Mouse (Mus musculus): ENCODE measurements around the gene Itk. TPM values are rescaled to one million over a fixed set of nuclear protein-coding genes. Genes with fewer than 3 reads are reported as not detected.

Gene Itk
- total RNA-seq, 1 experiment from 2014 or later: 6.0 TPM

DNA sequence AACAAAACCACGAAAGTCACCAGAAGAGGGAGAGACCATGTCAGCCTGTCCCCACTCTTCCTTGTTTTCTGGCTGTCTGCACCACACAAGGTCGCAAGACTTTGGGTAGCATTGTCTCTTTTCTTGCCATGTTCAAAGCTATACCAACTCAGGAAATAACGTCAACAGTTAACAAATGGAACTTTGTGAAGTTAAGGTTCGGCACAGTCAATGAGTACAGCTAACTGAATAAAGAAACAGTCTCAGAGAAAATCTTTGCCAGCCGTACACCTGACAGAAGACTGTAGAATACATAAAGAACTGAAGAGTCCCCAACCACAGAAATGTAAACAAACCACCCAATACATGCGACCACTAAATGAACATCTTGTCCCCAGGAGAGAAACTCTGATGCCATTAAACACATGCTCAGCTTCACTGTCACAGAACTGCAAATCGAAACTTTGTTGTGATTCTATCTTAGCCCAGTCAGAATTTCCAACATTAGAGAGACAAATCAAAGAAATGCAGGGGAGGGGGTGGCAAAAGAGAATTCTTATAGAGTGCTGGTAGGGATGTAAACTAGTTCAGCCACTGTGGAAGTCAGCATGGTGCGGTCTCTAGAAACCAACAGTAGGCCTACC is 16.9 kb downstream of the Itk start:
- ATAC-seq (replicated peaks in 1 of 2; ENCODE audit: insufficient read depth in 1 of 2, low FRiP score in 2 of 2, low TSS enrichment in 1 of 2, low read depth in 1 of 2, poor library complexity in 2 of 2, severe bottlenecking in 2 of 2): no peak

DNA sequence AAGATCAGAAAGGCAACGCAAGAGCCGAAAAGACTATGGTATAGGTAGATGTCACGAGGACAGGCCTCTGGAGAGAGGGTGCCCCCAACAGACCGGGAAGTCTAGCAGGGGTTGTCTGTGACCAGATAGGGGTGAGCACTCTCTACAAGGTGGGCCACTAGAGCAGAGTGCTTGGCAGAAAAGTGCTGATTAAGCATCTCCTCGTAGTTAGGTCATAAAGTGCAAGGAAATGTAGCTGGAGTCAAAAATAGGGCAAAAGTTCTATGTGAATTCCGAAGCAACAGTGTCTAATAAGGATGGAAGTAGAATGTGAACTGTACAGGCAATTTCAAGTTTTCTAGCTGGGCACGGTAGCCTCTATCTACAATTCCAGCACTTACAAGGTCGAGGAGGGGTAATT is 18.1 kb downstream of the Itk start:
- no peak for ATAC-seq (replicated peaks in 1 of 2; ENCODE audit: insufficient read depth in 1 of 2, low FRiP score in 2 of 2, low TSS enrichment in 1 of 2, low read depth in 1 of 2, poor library complexity in 2 of 2, severe bottlenecking in 2 of 2)

DNA sequence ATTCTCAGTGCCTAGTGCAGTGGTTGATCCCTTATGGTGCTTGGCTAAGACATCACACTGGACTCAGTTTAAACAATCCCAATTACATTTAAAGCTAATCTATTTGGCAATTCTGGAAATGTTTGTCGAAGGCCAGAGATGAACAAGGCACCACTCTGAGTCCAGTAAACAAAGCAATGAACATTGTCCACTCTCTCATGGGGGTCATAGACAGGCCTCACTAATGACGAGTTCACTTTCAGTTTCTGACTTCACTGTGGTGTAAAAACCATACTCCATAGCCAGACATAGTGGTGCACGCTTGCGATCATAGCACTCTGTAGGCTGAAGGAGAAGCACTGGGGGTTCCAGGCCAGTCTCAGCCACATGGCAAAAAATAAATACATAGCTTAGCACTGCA is 18.9 kb downstream of the Itk start:
- no peak for ATAC-seq (replicated peaks in 1 of 2; ENCODE audit: insufficient read depth in 1 of 2, low FRiP score in 2 of 2, low TSS enrichment in 1 of 2, low read depth in 1 of 2, poor library complexity in 2 of 2, severe bottlenecking in 2 of 2)

DNA sequence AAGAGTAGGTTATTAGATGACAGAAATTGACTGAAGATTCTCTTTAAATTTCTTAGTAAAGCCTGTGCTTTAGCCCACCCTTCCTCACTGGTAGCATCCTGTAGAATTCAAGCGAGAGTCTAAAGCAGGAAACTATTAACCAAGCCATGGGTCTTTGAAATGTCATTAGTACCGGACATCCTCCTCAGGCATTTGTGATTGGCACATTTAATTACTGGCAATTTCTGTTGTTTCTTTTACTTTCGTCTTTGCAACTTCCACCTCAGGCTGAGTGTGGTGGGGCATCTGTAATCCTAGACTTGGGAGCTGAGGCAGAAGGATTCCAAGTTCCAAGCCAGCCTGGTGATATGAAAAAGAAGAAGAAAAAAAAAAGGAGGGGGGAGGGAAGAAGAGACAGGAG is 23.0 kb downstream of the Itk start:
- peak; percentile 28 to 58; a peak in 2 of 4 replicates for ATAC-seq (replicated peaks in 1 of 2; ENCODE audit: insufficient read depth in 1 of 2, low FRiP score in 2 of 2, low TSS enrichment in 1 of 2, low read depth in 1 of 2, poor library complexity in 2 of 2, severe bottlenecking in 2 of 2)

DNA sequence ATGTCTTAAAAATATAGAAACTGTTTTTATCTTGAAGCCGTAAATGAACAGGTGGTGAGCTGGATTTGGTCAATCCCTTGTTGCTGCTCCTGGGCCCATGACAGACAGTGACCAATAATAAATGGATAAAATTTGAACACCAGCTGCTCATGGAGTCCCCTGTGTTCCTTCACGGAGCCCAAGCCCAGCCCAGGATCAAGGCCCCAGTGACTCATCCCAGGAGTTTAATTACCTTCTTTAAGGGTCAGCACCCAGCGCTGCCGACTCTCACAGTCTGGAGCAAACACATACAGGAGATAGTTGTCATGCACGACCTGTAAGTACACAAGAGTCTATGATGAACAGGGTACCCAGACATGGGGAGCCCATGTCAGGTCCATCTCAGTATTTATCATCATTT is 23.6 kb downstream of the Itk start:
- no peak for ATAC-seq (replicated peaks in 1 of 2; ENCODE audit: insufficient read depth in 1 of 2, low FRiP score in 2 of 2, low TSS enrichment in 1 of 2, low read depth in 1 of 2, poor library complexity in 2 of 2, severe bottlenecking in 2 of 2)

DNA sequence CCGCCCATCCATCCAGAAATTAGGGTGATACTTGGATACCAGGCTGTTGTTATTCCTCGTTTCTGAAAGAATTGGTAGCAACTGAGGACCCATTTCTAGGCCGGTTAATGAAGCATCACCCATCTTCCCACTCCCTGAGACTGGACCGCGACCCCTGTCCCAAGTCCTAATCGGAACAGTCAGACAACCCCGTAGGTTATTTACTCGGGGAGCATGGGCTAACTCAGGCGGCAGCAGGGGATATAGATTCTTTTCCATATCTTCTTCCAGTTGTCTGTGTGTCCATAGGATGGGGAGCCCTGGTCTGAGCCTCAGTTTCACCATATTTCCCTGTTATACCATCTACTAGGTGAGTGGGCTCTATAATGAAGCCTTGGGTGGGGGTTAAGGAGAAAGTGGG is 25.5 kb downstream of the Itk start:
- ATAC-seq (replicated peaks in 1 of 2; ENCODE audit: insufficient read depth in 1 of 2, low FRiP score in 2 of 2, low TSS enrichment in 1 of 2, low read depth in 1 of 2, poor library complexity in 2 of 2, severe bottlenecking in 2 of 2): no peak

DNA sequence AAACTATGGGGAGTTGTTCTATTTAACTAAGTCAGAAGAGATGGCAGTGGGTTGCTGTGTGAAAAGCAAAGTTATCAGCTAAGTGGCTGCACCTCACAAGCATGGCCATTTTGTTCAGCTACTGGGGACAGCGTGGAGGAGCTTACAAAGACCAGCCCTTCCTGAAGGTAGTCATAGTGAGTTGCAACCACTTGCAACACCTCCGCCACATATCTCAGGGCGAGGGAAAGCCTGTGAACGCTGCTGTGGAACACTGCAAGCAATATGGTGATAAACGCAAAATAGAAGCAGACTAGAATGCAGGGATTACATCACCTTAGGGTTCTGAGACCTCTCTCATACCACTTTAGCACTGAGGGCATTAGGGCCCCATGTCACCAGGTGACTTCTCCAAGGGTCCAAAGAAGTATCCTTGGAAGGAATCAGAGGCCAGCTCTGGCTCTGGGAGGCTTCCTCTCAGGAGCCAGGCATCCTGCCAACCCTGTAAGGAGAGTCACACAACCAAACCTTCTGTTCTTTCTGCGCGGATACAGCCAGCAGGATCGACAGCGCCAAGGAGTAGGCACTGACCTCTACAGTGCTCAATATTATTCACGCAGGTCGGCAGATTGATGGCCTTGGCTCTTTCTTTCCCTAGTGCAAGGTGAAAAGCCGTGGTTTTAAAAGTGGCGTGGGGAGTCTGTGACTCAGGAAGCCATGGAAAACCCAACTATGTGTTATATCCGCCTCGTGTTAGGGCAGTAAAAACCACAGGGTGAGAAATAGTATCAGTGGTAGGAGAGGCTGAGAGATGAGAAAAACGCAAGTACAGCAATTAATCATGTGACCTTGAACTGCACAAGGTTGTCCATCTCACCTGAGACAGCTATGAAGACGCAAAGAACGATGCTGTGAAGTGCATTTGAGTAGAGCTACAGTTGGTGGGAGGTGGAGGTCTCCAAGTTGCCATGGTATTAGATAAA is 27.0 kb downstream of the Itk start:
- peak; percentile 25; a peak in 3 of 4 replicates for ATAC-seq (replicated peaks in 1 of 2; ENCODE audit: insufficient read depth in 1 of 2, low FRiP score in 2 of 2, low TSS enrichment in 1 of 2, low read depth in 1 of 2, poor library complexity in 2 of 2, severe bottlenecking in 2 of 2)

DNA sequence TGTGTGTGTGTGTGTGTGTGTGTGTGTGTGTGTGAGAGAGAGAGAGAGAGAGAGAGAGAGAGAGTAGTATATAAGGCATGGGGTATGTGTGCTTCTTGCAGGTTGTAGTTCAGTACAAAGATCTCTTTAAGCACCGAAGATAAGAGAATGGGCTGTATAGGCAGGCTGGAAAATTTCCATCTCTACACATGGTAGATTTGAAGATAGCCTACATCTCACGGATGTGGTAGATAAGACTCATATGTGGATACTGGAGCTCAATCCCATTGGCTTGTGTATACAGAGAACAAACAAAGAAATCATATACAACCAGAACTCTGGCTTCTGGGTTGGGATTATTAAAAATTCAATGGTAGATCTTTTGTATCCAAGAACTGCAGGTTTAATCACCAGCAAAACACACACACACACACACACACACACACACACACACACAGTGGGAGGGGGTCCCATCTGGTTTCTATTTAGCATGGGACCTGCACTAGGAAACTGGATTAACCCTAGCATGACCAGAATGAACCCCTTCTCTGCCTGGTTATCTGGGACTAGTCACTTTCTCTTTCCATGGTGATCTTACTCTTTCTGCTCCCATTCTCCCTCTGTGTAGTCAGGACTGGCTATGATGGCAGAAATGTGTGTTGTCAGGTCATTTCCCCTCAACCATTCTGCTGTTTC is 28.2 kb downstream of the Itk start:
- no peak for ATAC-seq (replicated peaks in 1 of 2; ENCODE audit: insufficient read depth in 1 of 2, low FRiP score in 2 of 2, low TSS enrichment in 1 of 2, low read depth in 1 of 2, poor library complexity in 2 of 2, severe bottlenecking in 2 of 2)

DNA sequence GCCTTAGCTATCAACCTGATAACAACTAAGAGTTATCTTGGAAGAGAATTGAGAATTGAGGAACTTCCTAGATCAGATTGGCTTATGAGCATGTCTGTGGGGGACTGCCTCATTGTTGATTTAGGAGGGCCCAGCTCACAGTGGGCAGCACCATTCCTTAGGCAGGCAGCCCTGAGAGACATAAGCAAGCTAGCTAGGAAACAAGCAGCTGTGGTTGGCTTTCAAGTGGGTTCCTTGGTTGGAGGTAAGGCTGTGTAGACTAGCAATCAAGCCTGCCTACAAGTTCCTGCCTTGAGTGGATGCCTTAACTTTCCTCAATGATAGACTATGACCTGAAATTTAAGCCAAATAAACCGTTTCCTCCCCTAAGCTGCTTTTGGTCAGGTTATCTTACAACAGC is 30.9 kb downstream of the Itk start:
- ATAC-seq (replicated peaks in 1 of 2; ENCODE audit: insufficient read depth in 1 of 2, low FRiP score in 2 of 2, low TSS enrichment in 1 of 2, low read depth in 1 of 2, poor library complexity in 2 of 2, severe bottlenecking in 2 of 2): no peak

DNA sequence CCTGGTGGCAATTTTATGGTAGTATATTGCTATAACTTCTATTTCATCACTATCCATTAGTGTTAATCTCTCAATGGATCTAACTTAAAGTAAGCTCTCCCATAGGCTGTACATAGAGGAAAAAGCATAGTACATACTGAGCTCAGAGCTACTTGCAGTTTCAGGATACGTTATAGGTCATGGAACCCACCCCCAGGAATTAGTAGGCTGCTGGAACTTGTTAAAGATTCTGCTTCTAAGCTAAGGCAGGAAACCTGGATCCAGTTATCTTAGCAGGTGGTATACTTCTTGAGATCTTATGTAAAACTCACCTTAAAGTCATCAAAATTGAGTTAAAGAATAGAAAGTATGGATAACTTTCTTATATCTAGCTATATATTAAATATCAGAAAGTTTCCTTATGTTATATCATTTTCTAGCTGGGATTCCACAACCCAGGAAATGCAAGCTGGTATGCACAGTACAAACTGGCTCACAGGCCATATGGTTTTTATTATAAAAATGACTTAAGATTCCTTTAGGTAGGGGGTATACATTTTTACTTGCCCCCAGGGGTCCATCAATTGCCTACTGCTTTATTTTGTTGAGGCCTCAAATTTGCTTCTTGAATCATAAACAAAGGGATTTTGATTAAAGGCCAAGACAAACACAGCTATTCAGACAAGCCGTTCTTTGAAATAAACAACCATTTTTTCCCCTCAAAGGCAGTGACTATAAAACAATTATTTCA is 39.5 kb downstream of the Itk start:
- no peak for ATAC-seq (replicated peaks in 1 of 2; ENCODE audit: insufficient read depth in 1 of 2, low FRiP score in 2 of 2, low TSS enrichment in 1 of 2, low read depth in 1 of 2, poor library complexity in 2 of 2, severe bottlenecking in 2 of 2)

DNA sequence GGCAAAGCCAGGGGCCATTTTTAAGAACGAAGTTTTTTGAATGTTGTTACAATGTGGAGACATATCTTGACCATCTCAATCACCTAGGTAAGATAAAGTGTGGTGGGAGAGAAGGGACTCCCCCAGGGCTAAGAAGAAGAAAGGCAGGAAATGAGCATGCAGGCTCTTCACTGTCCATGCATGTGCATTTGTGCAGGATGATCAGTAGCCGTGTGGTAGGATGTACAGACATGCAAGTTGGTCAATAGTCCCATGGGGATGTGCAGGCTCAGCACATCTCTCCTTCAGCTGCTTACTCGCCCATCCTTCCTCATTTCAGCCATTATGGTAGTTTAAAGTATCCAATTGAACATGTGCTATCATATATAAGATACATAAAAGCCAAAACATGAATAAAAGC is 40.9 kb downstream of the Itk start:
- no peak for ATAC-seq (replicated peaks in 1 of 2; ENCODE audit: insufficient read depth in 1 of 2, low FRiP score in 2 of 2, low TSS enrichment in 1 of 2, low read depth in 1 of 2, poor library complexity in 2 of 2, severe bottlenecking in 2 of 2)

DNA sequence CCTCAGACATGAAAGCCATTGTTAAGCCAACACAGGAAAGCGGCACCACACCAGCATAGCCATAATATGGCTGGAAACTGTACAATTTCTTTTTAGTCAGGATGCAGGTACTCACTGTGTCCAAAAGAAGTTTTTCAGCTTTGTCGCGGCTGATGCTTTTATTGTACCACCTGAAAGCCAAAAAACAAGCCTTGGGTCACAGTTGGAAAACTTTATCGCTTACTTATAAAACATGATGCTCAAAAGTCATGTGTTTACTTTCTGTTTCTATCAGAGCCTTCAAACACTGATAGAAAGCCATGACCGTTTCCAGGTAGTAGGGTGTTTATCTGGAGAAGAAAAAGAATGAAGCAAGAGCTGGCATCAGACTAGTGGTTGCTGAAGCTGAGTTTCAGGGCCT is 41.6 kb downstream of the Itk start:
- no peak for ATAC-seq (replicated peaks in 1 of 2; ENCODE audit: insufficient read depth in 1 of 2, low FRiP score in 2 of 2, low TSS enrichment in 1 of 2, low read depth in 1 of 2, poor library complexity in 2 of 2, severe bottlenecking in 2 of 2)

DNA sequence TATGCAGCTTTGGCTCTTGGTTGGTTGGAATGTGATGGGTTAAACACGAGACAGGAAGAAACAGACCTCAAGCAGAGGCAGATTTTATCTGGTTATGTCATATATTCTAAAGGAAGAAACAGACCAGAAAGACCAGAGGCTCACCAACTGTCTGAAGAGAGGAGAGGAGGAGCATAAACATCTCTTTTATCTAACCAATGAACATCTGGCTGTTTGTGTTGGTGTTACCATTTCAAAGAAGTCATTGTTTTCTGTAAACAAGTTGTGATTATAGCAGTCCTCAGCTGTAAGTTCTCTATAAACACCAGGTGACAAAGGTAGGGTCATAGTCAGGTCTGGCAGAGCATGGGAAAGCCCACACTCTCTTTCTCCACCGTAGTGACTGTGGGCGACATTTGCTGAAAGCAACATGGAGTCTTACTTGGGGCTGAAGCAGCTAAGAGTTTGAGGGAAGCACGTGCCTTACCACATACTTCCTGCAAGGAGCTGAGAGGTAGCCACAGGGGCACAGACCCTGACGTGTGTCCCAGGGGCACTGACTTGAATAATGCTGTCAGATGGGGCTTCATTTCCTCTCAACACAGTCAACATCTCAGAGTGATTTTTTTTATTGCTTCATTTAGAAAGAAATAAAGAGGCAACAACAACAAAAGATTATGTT is 45.3 kb downstream of the Itk start:
- peak; percentile 96 to 98 for ATAC-seq (replicated peaks in 1 of 2; ENCODE audit: insufficient read depth in 1 of 2, low FRiP score in 2 of 2, low TSS enrichment in 1 of 2, low read depth in 1 of 2, poor library complexity in 2 of 2, severe bottlenecking in 2 of 2)

DNA sequence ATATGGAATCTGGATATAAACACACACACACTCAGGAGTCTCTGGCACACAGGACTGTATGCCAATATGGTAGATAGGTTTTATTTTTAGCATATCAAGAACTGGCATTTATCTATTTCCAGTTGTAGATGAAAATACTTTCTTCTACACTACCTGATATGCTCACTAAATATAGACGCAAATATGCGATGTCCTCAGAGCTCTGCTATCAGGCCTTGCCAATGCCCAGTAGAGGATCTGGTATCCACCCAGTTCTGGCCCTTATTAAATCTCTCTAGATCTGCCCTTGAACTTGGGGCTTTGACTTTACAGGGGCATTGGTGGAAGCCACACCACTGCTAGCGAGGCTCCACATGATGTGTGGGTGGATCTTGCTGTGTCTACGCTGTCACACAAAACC is 47.4 kb downstream of the Itk start:
- ATAC-seq (replicated peaks in 1 of 2; ENCODE audit: insufficient read depth in 1 of 2, low FRiP score in 2 of 2, low TSS enrichment in 1 of 2, low read depth in 1 of 2, poor library complexity in 2 of 2, severe bottlenecking in 2 of 2): no peak

DNA sequence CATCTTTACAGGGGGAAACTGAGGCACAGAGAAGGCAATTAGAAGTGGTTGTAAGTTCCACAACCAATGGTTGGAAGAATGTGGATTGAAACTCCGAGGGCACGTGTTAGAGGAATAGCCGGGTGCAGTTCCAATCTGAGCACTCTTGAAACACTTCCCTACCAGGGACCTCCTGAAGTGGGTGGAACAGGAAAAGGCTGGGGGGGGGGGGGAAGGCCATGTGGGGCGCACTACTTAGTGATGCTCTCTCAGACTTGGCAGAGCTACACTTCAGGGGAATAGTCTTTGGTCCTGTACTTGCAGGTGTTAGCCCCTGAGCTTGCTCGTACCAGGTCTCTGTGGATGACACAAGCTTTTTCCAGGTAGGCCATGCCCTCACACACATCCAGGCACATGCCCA is 53.3 kb downstream of the Itk start:
- peak; percentile 38 to 55 for ATAC-seq (replicated peaks in 1 of 2; ENCODE audit: insufficient read depth in 1 of 2, low FRiP score in 2 of 2, low TSS enrichment in 1 of 2, low read depth in 1 of 2, poor library complexity in 2 of 2, severe bottlenecking in 2 of 2)

DNA sequence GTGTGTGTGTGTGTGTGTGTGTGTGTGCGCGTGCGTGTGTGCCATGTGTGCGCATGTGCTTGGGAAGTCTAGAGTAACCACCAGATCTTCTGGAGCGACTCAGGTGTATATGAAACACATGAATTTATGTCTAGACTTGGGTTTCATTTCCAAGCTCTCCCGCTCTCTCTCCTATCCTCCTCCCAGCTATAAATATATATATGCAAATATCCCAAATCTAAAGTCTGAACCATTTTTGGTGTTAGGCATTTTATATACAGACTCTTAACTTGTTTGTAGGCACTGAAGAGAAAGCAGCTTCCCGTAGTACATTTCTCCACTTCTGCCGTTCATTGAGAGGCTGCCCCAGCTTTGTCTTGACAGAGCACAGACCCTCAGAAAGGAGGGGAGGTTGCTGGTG is 57.1 kb downstream of the Itk start:
- ATAC-seq (replicated peaks in 1 of 2; ENCODE audit: insufficient read depth in 1 of 2, low FRiP score in 2 of 2, low TSS enrichment in 1 of 2, low read depth in 1 of 2, poor library complexity in 2 of 2, severe bottlenecking in 2 of 2): no peak

DNA sequence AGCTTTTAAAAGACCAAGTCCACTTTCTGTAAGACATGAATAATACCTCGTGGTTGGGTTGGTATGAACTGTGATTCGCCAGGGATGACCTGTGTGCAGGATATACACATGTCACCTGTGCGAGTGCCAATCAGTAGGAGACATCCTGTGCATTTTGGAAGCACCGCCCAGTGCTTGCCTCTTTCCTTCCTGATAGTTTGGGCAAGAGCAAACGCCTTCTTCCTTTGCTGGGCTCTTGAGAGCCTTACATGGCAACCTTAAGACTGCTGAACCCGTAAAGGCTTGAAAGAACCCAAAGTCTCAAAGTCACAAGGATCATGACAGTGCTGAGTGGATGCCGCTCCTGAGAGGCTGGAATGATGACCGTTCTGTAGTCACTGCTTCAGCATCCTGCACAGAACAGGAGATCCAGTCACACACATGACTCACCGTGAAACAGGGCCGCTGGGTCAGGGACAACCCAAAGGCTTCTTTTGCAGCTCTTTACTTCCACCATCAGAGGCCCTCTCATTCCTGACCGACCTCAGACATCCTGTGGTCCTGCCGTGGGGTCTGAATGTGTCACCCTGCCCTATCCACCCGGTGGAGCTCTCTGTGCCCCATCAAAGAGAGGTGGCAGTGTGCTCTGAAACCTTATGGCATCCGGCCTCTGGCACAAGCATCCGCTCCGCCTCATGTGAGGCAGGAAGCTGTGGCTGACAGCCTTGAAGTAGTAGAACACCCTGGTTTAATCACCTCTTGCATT is 62.9 kb downstream of the Itk start:
- ATAC-seq (replicated peaks in 1 of 2; ENCODE audit: insufficient read depth in 1 of 2, low FRiP score in 2 of 2, low TSS enrichment in 1 of 2, low read depth in 1 of 2, poor library complexity in 2 of 2, severe bottlenecking in 2 of 2): peak; percentile 94 to 97
